Mouse (Mus musculus) hindbrain, embryonic 15.5 days (tissue): ENCODE results near the gene Psd. TPM values are rescaled to one million over a fixed set of nuclear protein-coding genes. Genes with fewer than 3 reads are reported as not detected.

Experiments
- microRNA counts: library from miRNA; unstranded; fragments of <30 nt; microRNA quantifications from one replicate; lab custom pipeline; 2016
- microRNA-seq: library from miRNA; unstranded; fragments of <30 nt; microRNA quantifications from one replicate; pipeline ENCODE4, GENCODE M21; 2016
- polyA plus RNA-seq: library from polyadenylated mRNA; unstranded; fragments of >200 nt; fragmentation: Nextera tagmentation; extraction: Ambion mirVana; gene quantifications from 2 replicates; pipeline ENCODE4 v1.2.1, GENCODE M21; 2015

Psd gene
- polyA plus RNA-seq, 1 experiment from 2014 or later, result 145 TPM

MicroRNAs within 50 kb of the gene (microRNA counts, 519-probe panel; counts per million panel counts)
- 2,550 counts per million, percentile 41 among the panel's probes with 10 or more counts for microRNA mmu-miR-146b (lab: Ali Mortazavi, UCI)

Small RNA genes within 50 kb of the gene (microRNA-seq; reads per million reads assigned to microRNA genes)
- gene Mir146b, result 2.0 reads per million

Other genes starting within 250 kb of the Psd start
- 0.08 TPM in 1 of 2 replicates, not detected in the other for gene Elovl3, start 195.3 kb downstream of the Psd start, polyA plus RNA-seq
- gene Pitx3, start 178.8 kb downstream of the Psd start, polyA plus RNA-seq, result 0.30 and 0.39 TPM in 2 replicates
- 71.1 and 81.0 TPM in 2 replicates for gene Gbf1, start 174.6 kb downstream of the Psd start, polyA plus RNA-seq
- gene Nfkb2, start 22.8 kb downstream of the Psd start, polyA plus RNA-seq, result 2.8 and 3.3 TPM in 2 replicates
- 47.1 and 51.8 TPM in 2 replicates for gene Fbxl15, start 1.0 kb upstream of the Psd start, polyA plus RNA-seq
- gene Cuedc2, start 11.5 kb upstream of the Psd start, polyA plus RNA-seq, result 336 and 347 TPM in 2 replicates
- gene Mfsd13a, start 14.0 kb upstream of the Psd start, polyA plus RNA-seq, result 12.3 and 12.5 TPM in 2 replicates
- gene 2310034G01Rik, start 23.1 kb upstream of the Psd start, polyA plus RNA-seq, result 2.0 and 2.3 TPM in 2 replicates
- 329 and 338 TPM in 2 replicates for gene Actr1a, start 68.6 kb upstream of the Psd start, polyA plus RNA-seq
- 23.4 and 24.7 TPM in 2 replicates for gene Sufu, start 69.7 kb upstream of the Psd start, polyA plus RNA-seq
- 27.8 and 31.9 TPM in 2 replicates for gene Trim8, start 174.5 kb upstream of the Psd start, polyA plus RNA-seq
- 208 and 221 TPM in 2 replicates for gene Arl3, start 246.0 kb upstream of the Psd start, polyA plus RNA-seq
- gene Sfxn2, start 246.2 kb upstream of the Psd start, polyA plus RNA-seq, result 10.2 and 11.3 TPM in 2 replicates